Mouse (Mus musculus) lung, embryonic 14.5 days (tissue): Measurements from ENCODE around the gene Fndc3b. TPM values are rescaled to one million over a fixed set of nuclear protein-coding genes. Genes with fewer than 3 reads are reported as not detected.

Experiments used
- ATAC-seq: fragments of 200-750 bp; cut with Nextera tagmentation; 2 replicates; pipeline ENCODE4 v1.8.0; 2017; ENCODE audit warnings: mild to moderate bottlenecking, moderate TSS enrichment, moderate library complexity; ENCODE audit not compliant: insufficient read depth
- DNase-seq: peaks from one replicate; pipeline ENCODE4 v3.0.0-alpha.2; 2015
- H3K27ac ChIP-seq: fragments of 300-500 bp; sonication (generic); 2 replicates; pipeline ENCODE4 v1.5.1; 2014; ENCODE audit warnings: low read depth, mild to moderate bottlenecking, moderate library complexity
- H3K27me3 ChIP-seq: fragments of 300-500 bp; sonication (generic); 2 replicates; pipeline ENCODE4 v1.6.1; 2014; ENCODE audit warnings: low read length, control low read depth; ENCODE audit not compliant: insufficient read depth
- H3K36me3 ChIP-seq: fragments of 300-500 bp; sonication (generic); 2 replicates; pipeline ENCODE4 v1.6.1; 2014; ENCODE audit warnings: control low read depth; ENCODE audit not compliant: insufficient read depth
- H3K4me1 ChIP-seq: fragments of 300-500 bp; sonication (generic); 2 replicates; pipeline ENCODE4 v1.6.1; 2014; ENCODE audit warnings: antibody characterized with exemption, control low read depth; ENCODE audit not compliant: insufficient read depth
- H3K4me2 ChIP-seq: fragments of 300-500 bp; sonication (generic); 2 replicates; pipeline ENCODE4 v1.6.1; 2014; ENCODE audit warnings: mild to moderate bottlenecking
- H3K4me3 ChIP-seq: fragments of 300-500 bp; sonication (generic); 2 replicates; pipeline ENCODE4 v1.5.1; 2014; ENCODE audit warnings: low read depth, low read length
- H3K9ac ChIP-seq: fragments of 300-500 bp; sonication (generic); 2 replicates; pipeline ENCODE4 v1.6.1; 2014
- H3K9me3 ChIP-seq: fragments of 300-500 bp; sonication (generic); 2 replicates; pipeline ENCODE4 v1.6.1; 2016; ENCODE audit warnings: low read depth, low read length, control low read depth
- CTCF ChIP-seq: IDR thresholded peaks from 2 replicates; pipeline ENCODE4 v1.5.1; 2016; ENCODE audit warnings: antibody characterized with exemption, low read depth
- WGBS: fragments of 180-500 bp; shearing (Covaris S2); extraction: QIAGEN DNeasy Blood & Tissue Kit; methylation state at CpG from one replicate; pipeline ENCODE4 v1.1.7; 2014; 5-methylcytosine and 5-hydroxymethylcytosine counted together
- polyA plus RNA-seq: library from polyadenylated mRNA; unstranded; fragments of >200 nt; fragmentation: Nextera tagmentation; extraction: Ambion mirVana; gene quantifications from 2 replicates; pipeline ENCODE4 v1.2.1, GENCODE M21; 2014

Gene Fndc3b
- polyA plus RNA-seq, 1 experiment from 2014 or later = 37.1 TPM

DNA sequence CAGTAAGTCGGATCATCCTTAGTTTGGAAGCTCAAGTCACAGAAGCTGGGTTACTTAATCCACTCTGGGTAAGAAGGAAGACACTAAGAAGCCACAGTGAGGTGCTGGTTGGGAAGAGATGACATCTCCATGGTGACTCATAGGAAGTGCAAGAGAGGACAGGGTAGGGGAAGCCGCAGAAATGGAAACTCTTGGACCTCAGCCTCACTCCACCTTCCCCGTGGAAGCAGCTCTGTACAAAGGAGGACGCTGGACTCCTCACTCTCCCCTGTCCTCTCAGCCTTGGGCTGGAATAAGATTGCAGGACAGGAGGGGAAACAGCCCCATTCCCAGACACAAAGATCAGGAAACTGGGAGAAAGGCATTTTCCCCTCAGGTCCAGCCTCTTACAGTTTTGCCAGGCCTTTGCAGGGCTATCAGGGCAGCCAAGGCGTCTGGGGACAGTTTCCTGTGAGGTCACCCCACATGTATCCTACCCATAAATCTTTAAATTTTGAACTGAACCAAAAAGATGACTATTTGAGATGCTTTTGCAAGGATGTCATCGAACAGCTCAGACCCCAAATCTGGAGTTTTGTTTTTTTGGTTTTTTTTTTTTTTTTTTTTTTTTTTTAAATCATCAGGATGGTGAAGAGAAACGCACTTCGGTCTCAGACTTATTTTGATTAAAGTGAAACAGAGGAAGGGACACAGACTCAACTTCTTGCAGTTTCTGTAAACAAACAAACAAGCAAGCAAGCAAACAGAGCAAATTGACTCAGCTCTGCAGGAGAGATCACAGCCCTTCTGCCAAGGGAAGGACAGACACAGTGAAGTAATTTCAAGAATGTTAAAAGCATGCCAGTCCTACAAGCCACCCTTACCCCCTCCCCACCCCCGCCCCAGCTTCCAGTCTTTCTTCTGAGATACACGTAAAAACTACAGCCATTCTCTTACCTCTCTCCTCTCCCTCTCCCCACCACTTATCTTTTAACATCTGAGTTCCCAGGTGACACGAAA, 126.2 kb downstream of the Fndc3b start:
- 22% methylated on average over 11 of the region's 11 CpGs for WGBS
- DNase-seq (no peak), ATAC-seq (no peak; the same call in 1 of the 2 replicates)
- no peak overlapping the region for H3K4me3 ChIP-seq
- H3K4me2 ChIP-seq = no peak overlapping the region
- no peak overlapping the region for H3K9ac ChIP-seq
- peaks cover 9% of the 10 kb centered on the region for H3K4me1 ChIP-seq
- no peaks in the 10 kb centered on the region for H3K27me3 ChIP-seq
- no peak for TF ChIP-seq CTCF
- H3K36me3 ChIP-seq = no peaks in the 10 kb centered on the region
- no peaks in the 10 kb centered on the region for H3K9me3 ChIP-seq
- H3K27ac ChIP-seq = peak overlapping the region; percentile 60

GRCm38 (mm10) chr3:27581931-27582840, 128.9 kb downstream of the Fndc3b start:
- WGBS = 66% methylated on average over 6 of the region's 6 CpGs
- TF ChIP-seq CTCF = no peak
- no peak for ATAC-seq
- Histone ChIP-seq H3K4me2 (no peak overlapping the region), H3K9me3 (no peaks in the 10 kb centered on the region), H3K9ac (no peak overlapping the region), H3K27me3 (no peaks in the 10 kb centered on the region), H3K4me3 (no peak overlapping the region), H3K4me1 (peaks cover 6% of the 10 kb centered on the region), H3K27ac (no peak overlapping the region), H3K36me3 (no peaks in the 10 kb centered on the region)
- DNase-seq = no peak

DNA sequence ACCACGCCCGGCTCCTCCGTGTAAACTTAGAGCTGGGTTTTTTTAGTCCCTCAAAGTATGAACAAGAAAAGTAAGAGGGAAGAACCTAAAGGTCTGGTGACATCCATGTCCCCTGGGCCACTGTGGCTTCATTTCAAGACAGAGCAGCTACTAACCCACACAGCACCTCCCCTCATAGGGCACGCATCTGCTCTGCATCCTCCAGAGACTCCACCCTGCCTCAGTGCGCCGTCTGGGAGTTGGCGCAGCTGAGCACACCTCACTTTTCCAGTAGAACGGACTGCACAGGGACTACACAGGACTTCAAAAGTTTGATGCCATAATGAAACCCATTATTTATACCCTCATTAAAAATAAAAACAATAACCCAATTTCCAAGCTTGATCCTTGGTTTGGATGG, 130.2 kb downstream of the Fndc3b start:
- no peaks in the 10 kb centered on the region for H3K27me3 ChIP-seq
- DNase-seq = no peak
- 87% methylated on average over 8 of the region's 8 CpGs for WGBS
- TF ChIP-seq CTCF = no peak
- no peak overlapping the region for H3K4me3 ChIP-seq
- H3K4me1 ChIP-seq = peaks cover 6% of the 10 kb centered on the region
- H3K4me2 ChIP-seq = no peak overlapping the region
- H3K9ac ChIP-seq = no peak overlapping the region
- H3K36me3 ChIP-seq = no peaks in the 10 kb centered on the region
- no peak for ATAC-seq
- no peak overlapping the region for H3K27ac ChIP-seq
- no peaks in the 10 kb centered on the region for H3K9me3 ChIP-seq

- no peak overlapping the region for H3K4me3 ChIP-seq
- DNase-seq = no peak
Observed at GRCm38 (mm10) chr3:27579894-27580613, 131.1 kb downstream of the Fndc3b start.

GRCm38 (mm10) chr3:27579229-27579628, 131.9 kb downstream of the Fndc3b start:
- no peak for ATAC-seq
- H3K4me2 ChIP-seq = no peak overlapping the region
- DNase-seq = no peak
- 60% methylated on average over 8 of the region's 8 CpGs for WGBS
- no peak overlapping the region for H3K4me3 ChIP-seq
- no peaks in the 10 kb centered on the region for H3K36me3 ChIP-seq
- H3K27ac ChIP-seq = no peak overlapping the region
- no peak for TF ChIP-seq CTCF
- H3K4me1 ChIP-seq = peaks cover 7% of the 10 kb centered on the region; the same call in 1 of the 2 replicates
- H3K27me3 ChIP-seq = no peaks in the 10 kb centered on the region
- no peaks in the 10 kb centered on the region for H3K9me3 ChIP-seq
- no peak overlapping the region for H3K9ac ChIP-seq

More at GRCm38 (mm10) chr3:27579894-27580613, 131.1 kb downstream of the Fndc3b start:
- TF ChIP-seq CTCF = no peak
- no peaks in the 10 kb centered on the region for H3K36me3 ChIP-seq
- H3K9ac ChIP-seq = no peak overlapping the region
- WGBS = 56% methylated on average over 7 of the region's 7 CpGs
- ATAC-seq = no peak
- no peaks in the 10 kb centered on the region for H3K9me3 ChIP-seq
- H3K4me1 ChIP-seq = peaks cover 11% of the 10 kb centered on the region
- no peak overlapping the region for H3K27ac ChIP-seq
- H3K27me3 ChIP-seq = no peaks in the 10 kb centered on the region
- H3K4me2 ChIP-seq = no peak overlapping the region

GRCm38 (mm10) chr3:27577349-27578025, 133.6 kb downstream of the Fndc3b start:
- ATAC-seq = no peak; the same call in 1 of the 2 replicates

More at GRCm38 (mm10) chr3:27577349-27578025, 133.6 kb downstream of the Fndc3b start:
- peaks cover 13% of the 10 kb centered on the region for H3K4me1 ChIP-seq
- no peak for DNase-seq
- H3K4me3 ChIP-seq = no peak overlapping the region
- H3K9me3 ChIP-seq = no peaks in the 10 kb centered on the region
- no peaks in the 10 kb centered on the region for H3K36me3 ChIP-seq
- no peak overlapping the region for H3K9ac ChIP-seq
- no peak for TF ChIP-seq CTCF
- no peak overlapping the region for H3K27ac ChIP-seq
- no peak overlapping the region for H3K4me2 ChIP-seq
- WGBS = 75% methylated on average over 10 of the region's 10 CpGs
- no peaks in the 10 kb centered on the region for H3K27me3 ChIP-seq
